ENCODE assay signal across 9 mouse cellular contexts in the genomic region with DNA sequence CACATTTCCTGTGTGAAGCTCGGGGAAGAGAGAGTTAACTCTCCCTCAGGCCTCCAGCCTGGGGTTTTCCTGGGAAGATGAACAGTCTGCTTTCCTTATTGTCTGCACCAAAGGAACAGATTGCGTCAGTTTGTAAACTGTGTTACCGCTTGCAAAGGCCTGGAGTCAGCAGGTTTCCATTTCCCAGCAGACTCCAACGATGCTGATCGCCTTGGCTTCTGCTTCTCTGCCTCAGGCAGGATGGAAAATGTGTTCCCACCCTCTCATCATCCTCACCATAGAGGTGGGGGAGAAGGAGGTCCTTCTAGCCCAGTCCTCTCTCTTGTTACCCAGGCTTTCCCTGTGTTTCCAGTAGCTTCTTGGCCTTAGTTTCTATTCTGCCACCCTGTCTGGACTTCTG. TPM values are rescaled to one million over a fixed set of nuclear protein-coding genes. Genes with fewer than 3 reads are reported as not detected.
DNase-seq lines count a peak whose midpoint lies in the region; ATAC-seq and TF ChIP-seq lines count a peak whose summit lies in the region.
"Had no signal": no experiment of that assay in that cellular context is flagged by ENCODE, and none has a peak within 500 bp of the region (broad histone marks: within the 10 kb centered on the region; RNA-seq: fewer than 3 reads in every experiment).

No protein-coding gene starts in this region.

- no peak overlapping the region for H3K4me3 ChIP-seq in kidney, postnatal 0 days (replicated peaks; ENCODE audit: low read depth, low read length)
- H3K4me3 ChIP-seq in forebrain, embryonic 15.5 days = no peak overlapping the region
- H3K4me3 ChIP-seq: embryonic facial prominence, embryonic 12.5 days had no signal

- no peak for ATAC-seq in kidney, postnatal 0 days (replicated peaks; ENCODE audit: low FRiP score, low read depth)
- peak; percentile 87 for ATAC-seq in forebrain, embryonic 15.5 days (replicated peaks)
- no peak for ATAC-seq in erythroid progenitor cell, adult 5-6 weeks (replicated peaks; ENCODE audit: low FRiP score, poor library complexity, severe bottlenecking)

- no peak overlapping the region for H3K4me2 ChIP-seq in kidney, postnatal 0 days (ENCODE audit: low read length)
- H3K4me2 ChIP-seq in forebrain, embryonic 15.5 days (replicated peaks) = 0 out of 2 replicates have a peak overlapping the region, but pooled peaks have one; percentile 3
- H3K4me2 ChIP-seq: embryonic facial prominence, embryonic 12.5 days had no signal

- H3K9me3 ChIP-seq in kidney, postnatal 0 days (replicated peaks; ENCODE audit: low read length) = no peaks in the 10 kb centered on the region
- no peaks in the 10 kb centered on the region for H3K9me3 ChIP-seq in forebrain, embryonic 15.5 days
- H3K9me3 ChIP-seq: embryonic facial prominence, embryonic 12.5 days had no signal

- peaks cover 3% of the 10 kb centered on the region; the same call in 1 of the 2 replicates for H3K4me1 ChIP-seq in kidney, postnatal 0 days (replicated peaks; ENCODE audit: insufficient read depth, low read length)
- peaks cover 17% of the 10 kb centered on the region for H3K4me1 ChIP-seq in forebrain, embryonic 15.5 days

- no peak for DNase-seq in kidney, postnatal 0 days (ENCODE audit: low spot score)
- DNase-seq in kidney, postnatal 25 days = no peak
- DNase-seq in brain, embryonic 14.5 days (ENCODE audit: low read depth) = peak; percentile 91
- peak; percentile 25 to 50 for DNase-seq in lung, postnatal 4 days
- no peak for DNase-seq in spleen, adult 12 weeks (ENCODE audit: low spot score)
- no peak for DNase-seq in adrenal gland, postnatal 25 days

- H3K27ac ChIP-seq in kidney, postnatal 0 days = no peak overlapping the region
- H3K27ac ChIP-seq in forebrain, embryonic 15.5 days (replicated peaks) = peak overlapping the region; percentile 58
- H3K27ac ChIP-seq: embryonic facial prominence, embryonic 12.5 days had no signal

- WGBS in kidney, postnatal 0 days = 39% methylated on average over 5 of the region's 5 CpGs
- 14% methylated on average over 5 of the region's 5 CpGs for WGBS in forebrain, embryonic 15.5 days

- peak overlapping the region; percentile 31; the same call in 1 of the 2 replicates for H3K9ac ChIP-seq in kidney, postnatal 0 days (ENCODE audit: low read depth, low read length)
- no peak overlapping the region for H3K9ac ChIP-seq in forebrain, embryonic 15.5 days (replicated peaks)
- H3K9ac ChIP-seq: embryonic facial prominence, embryonic 12.5 days had no signal

- TF ChIP-seq CTCF in kidney, postnatal 0 days (IDR thresholded peaks at IDR 0.05; ENCODE audit: low read depth) = no peak
- no peak for TF ChIP-seq CTCF in brain, embryonic 14.5 days (IDR thresholded peaks at IDR 0.05; ENCODE audit: borderline replicate concordance, extremely low read depth, insufficient read depth, insufficient read length)

- no peaks in the 10 kb centered on the region for H3K36me3 ChIP-seq in kidney, postnatal 0 days (ENCODE audit: insufficient read depth, low read length)
- H3K36me3 ChIP-seq in forebrain, embryonic 15.5 days = no peaks in the 10 kb centered on the region
- H3K36me3 ChIP-seq: embryonic facial prominence, embryonic 12.5 days had no signal

- no peak for TF ChIP-seq POLR2A in brain, embryonic 14.5 days (IDR thresholded peaks at IDR 0.05; ENCODE audit: borderline replicate concordance, extremely low read depth, insufficient read depth, insufficient read length, poor library complexity, severe bottlenecking)

- no peaks in the 10 kb centered on the region for H3K27me3 ChIP-seq in kidney, postnatal 0 days (ENCODE audit: insufficient read depth, low read length)
- no peaks in the 10 kb centered on the region for H3K27me3 ChIP-seq in forebrain, embryonic 15.5 days
- H3K27me3 ChIP-seq: embryonic facial prominence, embryonic 12.5 days had no signal

RNA-seq across cellular contexts. Expression of a gene that starts 33.1 kb away (rescaled TPM):
- 0.66 and 0.80 TPM in 2 replicates for polyA plus RNA-seq in kidney, postnatal 0 days (2015; fragmentation: Nextera tagmentation; extraction: Ambion mirVana)
- polyA plus RNA-seq in brain, embryonic 14.5 days (2012; rRNA removed) = 23.4 and 28.4 TPM in 2 replicates
- 6.4 and 6.5 TPM in 2 replicates for polyA plus RNA-seq in forebrain, embryonic 15.5 days (2015; fragmentation: Nextera tagmentation; extraction: Ambion mirVana)
- total RNA-seq in adrenal gland, postnatal 25 days (2021) = 3.5 and 3.7 TPM in 2 replicates
- not detected in 2 replicates for total RNA-seq in erythroid progenitor cell, adult 5-6 weeks (2015; ENCODE audit: low replicate concordance)
- not detected in 2 replicates for total RNA-seq in erythroid progenitor cell, adult 5-6 weeks (2017; ENCODE audit: low replicate concordance)

Comparison
In these comparisons a context has a peak if more than half of its experiments do, and no peak if none do; other contexts are left out.
1. DNase-seq: peak in brain, embryonic 14.5 days (single experiment) and lung, postnatal 4 days (2 of 2); none in kidney, postnatal 0 days (single experiment), kidney, postnatal 25 days (0 of 2), spleen, adult 12 weeks (single experiment) and adrenal gland, postnatal 25 days (single experiment).